Mouse (Mus musculus) right cerebral cortex, postnatal 25 days (tissue): ENCODE measurements at regions not wholly inside any gene's neighbourhood (a gene's known extent, or its start where the extent isn't known, plus 50 kb on each side); places are given as distances from the start of the nearest gene placed in this dataset.

Source experiments
- DNase-seq: peaks from one replicate; pipeline ENCODE4 v3.0.0; 2022

GRCm38 (mm10) chr8:109416327-109417100, 77.3 kb upstream of the Pmfbp1 start:
- peak; percentile 48 for DNase-seq

- DNase-seq = peak; percentile 55
Observed at GRCm38 (mm10) chr8:109417222-109417621, 76.6 kb upstream of the Pmfbp1 start.

- peak; percentile 31 for DNase-seq
Observed at GRCm38 (mm10) chr8:109417971-109418370, 75.9 kb upstream of the Pmfbp1 start.

- DNase-seq = peak; percentile 44
Observed at GRCm38 (mm10) chr8:109419029-109419596, 74.7 kb upstream of the Pmfbp1 start.

- DNase-seq = no peak
Observed at GRCm38 (mm10) chr8:109424004-109424403, 69.8 kb upstream of the Pmfbp1 start.

GRCm38 (mm10) chr8:109428551-109428950, 65.3 kb upstream of the Pmfbp1 start:
- DNase-seq = no peak

- no peak for DNase-seq
Observed at GRCm38 (mm10) chr8:109434538-109434937, 59.3 kb upstream of the Pmfbp1 start.

GRCm38 (mm10) chr8:109436056-109436455, 57.8 kb upstream of the Pmfbp1 start:
- DNase-seq = no peak

GRCm38 (mm10) chr8:109436830-109437567, 56.8 kb upstream of the Pmfbp1 start:
- no peak for DNase-seq

GRCm38 (mm10) chr8:109438531-109438930, 55.3 kb upstream of the Pmfbp1 start:
- no peak for DNase-seq
